In the genomic region with DNA sequence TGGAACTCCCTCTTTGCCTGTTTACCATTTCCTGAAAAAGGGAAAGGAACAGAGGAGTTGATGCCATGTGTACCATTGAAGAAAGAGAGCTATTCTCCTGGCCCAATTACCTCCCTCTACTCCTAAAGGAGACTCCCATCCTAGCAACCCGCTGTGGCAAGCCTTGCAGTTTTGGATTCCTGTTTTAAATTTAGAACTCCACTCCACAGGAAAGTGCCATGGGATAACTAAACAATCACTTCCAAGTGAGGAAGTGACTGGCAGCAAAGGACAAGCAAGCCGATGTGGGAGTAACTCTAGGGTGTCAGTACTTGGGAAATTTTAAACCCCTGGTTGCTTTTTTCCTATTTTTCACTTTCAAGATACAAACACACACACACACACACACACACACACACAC, we compare ENCODE assay signal across 29 mouse cellular contexts. TPM values are rescaled to one million over a fixed set of nuclear protein-coding genes. Genes with fewer than 3 reads are reported as not detected.
DNase-seq lines count a peak whose midpoint lies in the region; ATAC-seq lines count a peak whose summit lies in the region.
"Had no signal": no experiment of that assay in that cellular context is flagged by ENCODE, and none has a peak within 500 bp of the region (broad histone marks: within the 10 kb centered on the region; RNA-seq: fewer than 3 reads in every experiment).

No protein-coding gene starts in this region.

- DNase-seq in heart, postnatal 25 days (ENCODE audit: low spot score) = no peak
- no peak for DNase-seq in heart, postnatal 14 days
- peak; percentile 21 for DNase-seq in lung, postnatal 10 days
- DNase-seq in lung, postnatal 14 days = no peak
- DNase-seq: adrenal gland, postnatal 14 days; cerebellum, adult 11-12 months; cerebellum, adult 9-11 months; embryo, embryonic 11 days; gastrocnemius, adult 2 months; gastrocnemius, postnatal 36 days; kidney, adult 11 months; kidney, postnatal 14 days; layer of hippocampus, adult 9-11 months; liver, embryonic 13.5 days; lung, embryonic 14.5 days; midbrain, embryonic 14.5 days; retina, postnatal 1 day; right cerebral cortex, postnatal 14 days; thymus, postnatal 4 days had no signal

- WGBS in heart, embryonic 11.5 days (ENCODE audit: insufficient replicate concordance) = 16% methylated on average over 2 of the region's 2 CpGs
- 20% methylated on average over 2 of the region's 2 CpGs for WGBS in heart, embryonic 16.5 days

- H3K4me3 ChIP-seq in heart, embryonic 11.5 days (ENCODE audit: low read depth, low read length) = no peak overlapping the region
- no peak overlapping the region for H3K4me3 ChIP-seq in heart, embryonic 16.5 days (ENCODE audit: low read length)
- H3K4me3 ChIP-seq: embryonic facial prominence, embryonic 12.5 days; gastrocnemius, adult 2 months; hindbrain, embryonic 10.5 days; hindbrain, embryonic 15.5 days; limb, embryonic 10.5 days; limb, embryonic 15.5 days; liver, embryonic 13.5 days; neural tube, embryonic 15.5 days had no signal

- intact Hi-C loops in heart, postnatal 25 days (cut with DNase I) = loop anchor here (10.0 kb wide), 1 partner anchor 398 kb away; no protein-coding TSS in a partner anchor
- intact Hi-C loops in heart, postnatal 14 days (cut with DNase I) = no loop called here

- ATAC-seq in heart, embryonic 11.5 days (replicated peaks; ENCODE audit: insufficient number of reproducible peaks, low FRiP score, low TSS enrichment) = no peak
- ATAC-seq in heart, embryonic 16.5 days (replicated peaks; ENCODE audit: extremely low read depth, insufficient read depth, low FRiP score) = peak; percentile 57
- ATAC-seq: CD4-positive, CD25-positive, alpha-beta regulatory T cell, adult 4 months; inflammation-experienced regulatory T-cells, adult 6 months had no signal

- peaks cover 9% of the 10 kb centered on the region; the same call in 1 of the 2 replicates for H3K36me3 ChIP-seq in heart, embryonic 11.5 days (ENCODE audit: control insufficient read depth, insufficient read depth, low read length)
- peaks cover 15% of the 10 kb centered on the region for H3K36me3 ChIP-seq in heart, embryonic 16.5 days (ENCODE audit: control insufficient read depth, insufficient read depth)

- H3K9ac ChIP-seq in heart, embryonic 11.5 days (ENCODE audit: low read depth, low read length) = no peak overlapping the region
- H3K9ac ChIP-seq in heart, embryonic 16.5 days (ENCODE audit: low read length) = no peak overlapping the region
- H3K9ac ChIP-seq: embryonic facial prominence, embryonic 12.5 days; hindbrain, embryonic 15.5 days; limb, embryonic 15.5 days; liver, embryonic 13.5 days; lung, embryonic 14.5 days; neural tube, embryonic 15.5 days had no signal

- no peaks in the 10 kb centered on the region for H3K27me3 ChIP-seq in heart, embryonic 11.5 days (ENCODE audit: control insufficient read depth, insufficient read depth, low read length)
- H3K27me3 ChIP-seq in heart, embryonic 16.5 days (ENCODE audit: control insufficient read depth, insufficient read depth, low read length) = no peaks in the 10 kb centered on the region
- H3K27me3 ChIP-seq: embryonic facial prominence, embryonic 12.5 days; limb, embryonic 15.5 days; liver, embryonic 13.5 days had no signal

- peak overlapping the region; percentile 74 for H3K27ac ChIP-seq in heart, embryonic 11.5 days (ENCODE audit: low read depth, low read length)
- peak overlapping the region; percentile 78 for H3K27ac ChIP-seq in heart, embryonic 16.5 days (ENCODE audit: low read length)
- H3K27ac ChIP-seq: embryonic facial prominence, embryonic 12.5 days; gastrocnemius, adult 2 months; hindbrain, embryonic 10.5 days; hindbrain, embryonic 15.5 days; limb, embryonic 10.5 days; limb, embryonic 15.5 days; liver, embryonic 13.5 days; neural tube, embryonic 15.5 days had no signal

- H3K4me1 ChIP-seq in heart, embryonic 11.5 days (ENCODE audit: control insufficient read depth, insufficient read depth, low read length) = peaks cover 18% of the 10 kb centered on the region
- H3K4me1 ChIP-seq in heart, embryonic 16.5 days (ENCODE audit: control insufficient read depth, insufficient read depth, low read length) = peaks cover 28% of the 10 kb centered on the region

- H3K9me3 ChIP-seq in heart, embryonic 11.5 days (replicated peaks; ENCODE audit: control insufficient read depth, low read length) = no peaks in the 10 kb centered on the region
- H3K9me3 ChIP-seq in heart, embryonic 16.5 days (replicated peaks; ENCODE audit: control insufficient read depth, low read length) = no peaks in the 10 kb centered on the region
- H3K9me3 ChIP-seq: embryonic facial prominence, embryonic 12.5 days; hindbrain, embryonic 10.5 days; hindbrain, embryonic 15.5 days; limb, embryonic 10.5 days; limb, embryonic 15.5 days; liver, embryonic 13.5 days; neural tube, embryonic 15.5 days had no signal

- H3K4me2 ChIP-seq in heart, embryonic 11.5 days = peak overlapping the region; percentile 39; the same call in 1 of the 2 replicates
- peak overlapping the region; percentile 27; the same call in 1 of the 2 replicates for H3K4me2 ChIP-seq in heart, embryonic 16.5 days (ENCODE audit: low read depth, low read length)
- H3K4me2 ChIP-seq: embryonic facial prominence, embryonic 12.5 days; hindbrain, embryonic 15.5 days; limb, embryonic 15.5 days; liver, embryonic 13.5 days; lung, embryonic 14.5 days; neural tube, embryonic 15.5 days had no signal

RNA-seq across cellular contexts. Expression of gene 2410004B18Rik, which starts 8.8 kb away (rescaled TPM):
- 44.0 and 47.1 TPM in 2 replicates for polyA plus RNA-seq in heart, embryonic 11.5 days (2014; fragmentation: Nextera tagmentation; extraction: Ambion mirVana)
- total RNA-seq in heart, postnatal 25 days (2021) = 10 to 100 TPM; 16.8 to 18.1 TPM
- 39.6 and 45.5 TPM in 2 replicates for polyA plus RNA-seq in heart, embryonic 16.5 days (2015; fragmentation: Nextera tagmentation; extraction: Ambion mirVana)
- 10 to 100 TPM; 16.7 to 22.9 TPM for total RNA-seq in heart, postnatal 14 days (2021)

RNA-seq across cellular contexts. Expression of gene Bcl10, which starts 24.1 kb away (rescaled TPM):
- polyA plus RNA-seq in heart, embryonic 11.5 days (2014; fragmentation: Nextera tagmentation; extraction: Ambion mirVana) = 45.9 and 46.4 TPM in 2 replicates
- 10 to 100 TPM; 18.1 to 20.4 TPM for total RNA-seq in heart, postnatal 25 days (2021)
- polyA plus RNA-seq in heart, embryonic 16.5 days (2015; fragmentation: Nextera tagmentation; extraction: Ambion mirVana) = 41.8 and 49.1 TPM in 2 replicates
- 10 to 100 TPM; 20.8 to 22.1 TPM for total RNA-seq in heart, postnatal 14 days (2021)

RNA-seq across cellular contexts. Expression of gene Syde2, which starts 41.0 kb away (rescaled TPM):
- 5.3 and 5.8 TPM in 2 replicates for polyA plus RNA-seq in heart, embryonic 11.5 days (2014; fragmentation: Nextera tagmentation; extraction: Ambion mirVana)
- 10 to 100 TPM; 18.1 to 21.5 TPM for total RNA-seq in heart, postnatal 25 days (2021)
- polyA plus RNA-seq in heart, embryonic 16.5 days (2015; fragmentation: Nextera tagmentation; extraction: Ambion mirVana) = 10.2 and 10.3 TPM in 2 replicates
- 10 to 100 TPM; 21.5 to 25.4 TPM for total RNA-seq in heart, postnatal 14 days (2021)
- polyA plus RNA-seq: CD4-positive, CD25-positive, alpha-beta regulatory T cell, adult 4 months had no signal
